Mouse (Mus musculus) CD4-positive, CD25-positive, alpha-beta regulatory T cell, adult 4 months (primary cell): Measurements from ENCODE around the gene Pias1. TPM values are rescaled to one million over a fixed set of nuclear protein-coding genes. Genes with fewer than 3 reads are reported as not detected.

ENCODE experiments used
- ATAC-seq: one replicate; pipeline ENCODE4 v1.8.0; 2017
- polyA plus RNA-seq, 2 experiments: library from polyadenylated mRNA; unstranded; fragments of 100-300 nt; shearing (Covaris generic); gene quantifications; one replicate each; pipeline ENCODE4 v1.2.1; 2017

Gene Pias1
- polyA plus RNA-seq: 100 to 1,000 TPM; 160 to 181 TPM

- no peak for ATAC-seq
Observed at GRCm38 (mm10) chr9:62987824-62988223, at the start of gene Pias1. Pias1 (minus strand) TSS chr9:62987924.

DNA sequence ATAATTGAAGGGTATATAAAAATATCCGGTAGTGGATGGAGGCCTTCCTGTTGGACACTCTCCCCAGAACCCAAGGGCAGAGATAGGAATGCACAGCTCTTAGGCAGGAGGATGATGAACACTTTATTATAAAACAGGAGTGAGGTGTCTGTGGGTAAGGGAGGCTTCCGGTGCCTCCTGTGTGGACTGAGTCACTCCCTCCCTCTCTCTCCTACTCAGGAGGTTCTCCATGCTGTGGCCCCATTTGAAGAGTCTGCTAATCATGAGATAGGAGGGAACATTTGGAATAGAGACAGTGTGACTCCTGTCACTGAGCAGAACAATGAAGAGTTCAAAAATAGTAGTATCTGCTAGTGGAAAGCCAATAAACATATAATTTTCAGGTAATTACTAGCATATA, 47.7 kb upstream of the Pias1 start:
- ATAC-seq: no peak

GRCm38 (mm10) chr9:63031011-63031782, 43.5 kb upstream of the Pias1 start:
- ATAC-seq: no peak

- no peak for ATAC-seq
Observed at GRCm38 (mm10) chr9:63022486-63022885, 34.8 kb upstream of the Pias1 start.

- ATAC-seq: no peak
Observed at GRCm38 (mm10) chr9:63007371-63007770, 19.6 kb upstream of the Pias1 start.

DNA sequence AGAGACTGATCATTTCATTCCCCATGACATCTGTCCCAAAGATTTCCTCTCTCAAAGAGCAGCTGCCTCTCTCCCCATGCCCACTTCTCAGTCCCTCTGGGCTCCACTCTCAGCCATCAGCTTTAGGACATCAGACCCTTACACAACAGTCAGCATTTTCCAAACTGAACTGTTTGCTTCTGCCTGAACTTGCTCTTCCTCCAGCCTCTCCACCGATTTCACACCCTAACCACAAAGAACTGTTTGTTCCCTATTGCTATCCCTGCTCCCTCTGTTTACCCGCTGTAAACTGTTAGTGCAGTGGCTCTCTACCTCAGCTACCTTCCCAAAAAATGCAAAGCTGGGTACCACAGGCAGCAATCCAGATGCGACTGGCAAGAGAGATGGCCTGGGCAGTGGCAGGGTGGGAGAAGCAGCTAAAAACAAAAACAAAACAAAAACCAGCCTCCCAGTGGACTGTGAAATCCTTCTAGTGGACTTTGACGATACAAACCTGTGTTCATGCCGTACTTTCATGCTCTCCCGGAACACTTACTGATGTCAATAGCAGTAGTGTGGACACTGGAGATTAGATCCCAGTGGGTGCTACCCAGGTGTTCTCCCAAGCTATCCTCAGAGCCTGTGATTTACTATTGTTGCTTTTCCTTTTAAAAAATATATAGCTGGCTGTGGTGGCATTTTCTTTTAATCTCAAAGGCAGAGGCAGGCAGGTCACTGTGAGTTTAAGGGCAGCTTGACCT, 18.5 kb upstream of the Pias1 start:
- no peak for ATAC-seq

DNA sequence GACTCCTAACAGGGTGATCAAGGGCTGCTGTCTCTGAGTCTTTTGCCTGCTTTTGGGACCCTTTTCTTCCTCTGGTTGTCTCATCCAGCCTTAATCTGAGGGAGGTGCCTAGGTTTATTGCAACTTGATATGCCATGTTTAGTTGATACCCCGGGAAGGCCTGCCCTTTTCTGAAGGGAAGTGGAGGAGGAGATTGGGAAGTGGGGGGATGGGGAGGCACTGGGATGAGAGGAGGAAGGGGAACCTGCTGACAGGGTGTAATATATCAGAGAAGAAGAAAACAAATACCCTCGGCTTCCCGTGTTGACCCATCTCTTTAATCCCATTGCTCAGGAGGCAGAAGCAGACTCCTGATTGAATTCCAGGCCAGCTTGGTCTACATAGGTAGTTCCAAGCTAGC, 10.8 kb upstream of the Pias1 start:
- ATAC-seq: no peak

DNA sequence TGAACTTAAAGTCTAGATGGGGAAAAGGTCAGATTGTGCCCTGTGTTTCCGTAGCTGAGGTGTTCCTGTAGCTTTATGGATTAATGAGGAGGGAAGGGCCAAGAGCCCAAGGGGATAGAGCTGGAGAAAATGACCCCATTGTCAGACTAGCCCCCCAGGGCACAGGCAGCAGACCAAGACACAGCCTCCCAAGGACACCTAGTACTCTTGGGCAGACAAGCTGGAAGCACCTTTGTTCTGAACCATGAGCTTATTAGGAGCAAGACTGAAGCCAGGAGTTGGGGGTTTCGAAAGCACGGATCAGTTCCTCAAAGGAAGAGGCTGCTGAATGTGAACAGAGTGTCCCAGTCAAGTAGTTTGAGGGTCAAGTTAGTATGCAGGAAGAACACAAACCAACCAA, 9.9 kb upstream of the Pias1 start:
- no peak for ATAC-seq

GRCm38 (mm10) chr9:62995186-62995585, 7.5 kb upstream of the Pias1 start:
- ATAC-seq: no peak

GRCm38 (mm10) chr9:62990134-62990533, 2.4 kb upstream of the Pias1 start:
- ATAC-seq: no peak

- peak; percentile 89 for ATAC-seq
Observed at GRCm38 (mm10) chr9:62980777-62981202, 6.9 kb downstream of the Pias1 start.

GRCm38 (mm10) chr9:62980162-62980776, 7.5 kb downstream of the Pias1 start:
- ATAC-seq: peak; percentile 37

DNA sequence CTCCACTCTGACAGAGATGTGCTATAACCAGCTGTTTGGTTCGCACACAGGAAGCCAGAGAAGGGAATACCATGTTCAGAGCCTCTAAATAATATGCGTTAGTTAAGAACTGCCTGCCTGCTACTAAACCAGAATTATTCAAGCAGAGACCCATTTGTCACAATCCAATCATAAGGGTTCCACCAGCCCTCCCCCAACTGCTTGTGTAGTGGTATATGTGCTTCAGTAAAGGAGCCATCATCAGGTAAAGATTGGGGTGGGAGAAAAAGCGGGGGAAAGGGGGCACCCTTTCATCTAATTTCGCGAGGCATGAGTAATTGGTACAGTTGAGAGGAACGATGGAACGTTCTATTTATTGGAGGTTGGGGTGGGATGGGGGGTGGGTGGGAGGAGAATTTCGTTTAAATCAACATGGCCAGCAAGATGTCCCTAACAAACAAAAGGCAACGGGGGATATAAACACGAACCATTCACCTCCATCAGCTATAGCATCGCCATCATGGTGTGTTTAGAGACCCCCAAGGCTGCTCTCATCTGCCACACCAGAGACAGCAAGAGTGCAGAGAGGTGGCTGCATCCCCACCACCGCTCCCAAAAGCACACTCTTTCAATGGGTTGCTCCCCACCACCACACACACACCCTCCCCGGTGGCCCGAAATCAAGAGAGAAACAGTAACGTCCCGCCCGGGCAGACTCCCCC, 8.1 kb downstream of the Pias1 start:
- ATAC-seq: no peak

GRCm38 (mm10) chr9:62977152-62977551, 10.6 kb downstream of the Pias1 start:
- peak; percentile 65 for ATAC-seq

DNA sequence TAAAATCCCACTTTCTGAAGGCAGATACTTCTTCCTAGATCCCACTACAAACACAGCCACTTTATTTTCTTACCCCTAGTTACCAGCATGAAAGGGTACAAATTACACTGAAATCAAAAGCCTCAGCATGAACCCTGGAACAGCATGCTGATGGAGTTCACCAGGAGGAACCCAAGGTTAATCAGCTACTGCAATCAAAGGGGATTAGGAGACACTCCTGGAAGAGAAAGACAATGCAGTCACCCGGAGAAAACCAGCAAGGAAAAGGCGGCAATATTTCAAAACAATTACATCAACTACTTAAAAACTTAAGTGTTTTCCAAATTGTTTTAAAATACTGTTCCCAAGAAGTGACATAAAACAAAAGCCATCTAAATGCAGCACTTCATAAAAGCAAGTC, 11.9 kb downstream of the Pias1 start:
- ATAC-seq: no peak

- no peak for ATAC-seq
Observed at GRCm38 (mm10) chr9:62974439-62974838, 13.3 kb downstream of the Pias1 start.

DNA sequence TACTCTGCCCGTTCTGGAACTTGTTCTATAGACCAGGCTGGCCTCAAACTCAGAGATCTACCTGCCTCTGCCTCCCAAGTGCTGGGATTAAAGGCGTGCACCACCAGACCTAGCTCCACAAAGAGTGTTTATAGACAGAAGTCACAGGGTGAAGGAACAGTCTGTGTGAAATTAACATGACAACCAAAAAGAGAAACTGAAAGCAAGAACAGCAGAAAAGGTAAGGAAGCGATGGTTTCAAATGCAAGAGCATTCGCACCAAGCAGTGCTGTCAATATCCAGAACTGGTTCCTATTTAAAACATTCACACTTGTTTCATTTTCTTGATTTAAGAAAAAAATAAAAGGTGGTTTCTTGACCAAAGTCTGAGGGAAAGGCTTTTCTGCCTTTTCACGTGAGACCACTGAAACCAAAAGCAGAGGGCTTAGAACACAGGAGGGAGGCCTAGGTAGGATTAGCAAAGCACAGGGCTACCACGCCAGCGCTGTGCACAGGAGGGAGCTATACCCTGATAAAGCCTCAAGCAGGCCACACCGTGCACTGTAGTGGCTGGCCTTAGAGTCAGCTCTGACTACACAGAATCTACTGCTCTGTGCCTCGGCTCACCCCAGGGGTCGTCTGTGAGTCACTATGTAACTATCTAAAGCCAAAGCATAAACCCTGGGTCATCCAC, 15.5 kb downstream of the Pias1 start:
- peak; percentile 78 for ATAC-seq

- ATAC-seq: no peak
Observed at GRCm38 (mm10) chr9:62970345-62970744, 17.4 kb downstream of the Pias1 start.

GRCm38 (mm10) chr9:62966018-62966417, 21.7 kb downstream of the Pias1 start:
- no peak for ATAC-seq

GRCm38 (mm10) chr9:62952713-62953112, 35.0 kb downstream of the Pias1 start:
- ATAC-seq: no peak

GRCm38 (mm10) chr9:62945346-62945745, 42.4 kb downstream of the Pias1 start:
- ATAC-seq: no peak

DNA sequence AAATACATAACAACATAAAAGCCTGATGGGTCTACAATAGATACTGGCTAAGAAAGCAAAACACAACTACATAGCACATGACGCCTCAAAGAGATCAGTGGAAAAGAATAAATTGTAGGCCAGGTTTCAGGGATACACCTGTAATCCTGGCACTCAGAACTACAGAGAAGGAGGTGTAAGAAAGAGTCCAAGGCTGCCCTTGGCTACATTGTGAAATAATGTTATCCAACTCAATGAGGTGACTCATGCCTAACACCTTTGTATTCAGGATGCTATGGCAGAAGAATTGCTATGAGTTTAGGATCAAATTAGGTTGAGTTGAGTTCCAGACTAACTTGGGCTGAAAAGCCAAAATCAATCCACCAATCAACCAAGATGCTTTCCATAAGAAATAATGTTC, 43.7 kb downstream of the Pias1 start:
- ATAC-seq: no peak
